Mouse (Mus musculus): Measurements from ENCODE around the gene Hcrtr1.

GRCm38 (mm10) chr4:130108929-130109328 is 30.2 kb downstream of the Hcrtr1 start:
- TF ChIP-seq CTCF (IDR thresholded peaks at IDR 0.05; ENCODE audit: extremely low read depth, insufficient read depth, low read length) (no peak), POLR2A (IDR thresholded peaks at IDR 0.05; ENCODE audit: extremely low read depth, insufficient read depth, low read length) (no peak)
